Mouse (Mus musculus) kidney, embryonic 14.5 days (tissue): ENCODE measurements around the gene Gimap5. TPM values are rescaled to one million over a fixed set of nuclear protein-coding genes. Genes with fewer than 3 reads are reported as not detected.
A peak's percentile ranks its signal among the peaks of the same experiment; 100 is the strongest.

ENCODE experiments used
- ATAC-seq: fragments of 200-750 bp; cut with Nextera tagmentation; 2 replicates; pipeline ENCODE4 v1.8.0; 2017; ENCODE audit warnings: moderate number of reproducible peaks, mild to moderate bottlenecking, moderate TSS enrichment, moderate library complexity; ENCODE audit not compliant: low FRiP score, low TSS enrichment
- H3K27ac ChIP-seq: fragments of 300-500 bp; sonication (generic); 2 replicates; pipeline ENCODE4 v1.5.1; 2014; ENCODE audit warnings: low read depth, mild to moderate bottlenecking, low read length, moderate library complexity, mixed read lengths
- H3K27me3 ChIP-seq: fragments of 300-500 bp; sonication (generic); 2 replicates; pipeline ENCODE4 v1.6.1; 2014; ENCODE audit warnings: mild to moderate bottlenecking, low read length; ENCODE audit not compliant: control insufficient read depth, insufficient read depth
- H3K36me3 ChIP-seq: fragments of 300-500 bp; sonication (generic); 2 replicates; pipeline ENCODE4 v1.6.1; 2014; ENCODE audit warnings: low read length, mixed read lengths; ENCODE audit not compliant: control insufficient read depth, insufficient read depth
- H3K4me1 ChIP-seq: fragments of 300-500 bp; sonication (generic); 2 replicates; pipeline ENCODE4 v1.6.1; 2014; ENCODE audit warnings: low read length, mixed read lengths; ENCODE audit not compliant: control insufficient read depth, insufficient read depth
- H3K4me2 ChIP-seq: fragments of 300-500 bp; sonication (generic); replicated peaks from 2 replicates; pipeline ENCODE4 v1.6.1; 2014; ENCODE audit warnings: low read depth, mild to moderate bottlenecking, low read length
- H3K4me3 ChIP-seq: fragments of 300-500 bp; sonication (generic); 2 replicates; pipeline ENCODE4 v1.5.1; 2014; ENCODE audit warnings: mild to moderate bottlenecking, low read length
- H3K9ac ChIP-seq: fragments of 300-500 bp; sonication (generic); 2 replicates; pipeline ENCODE4 v1.6.1; 2014; ENCODE audit warnings: low read depth, mild to moderate bottlenecking, low read length, moderate library complexity
- H3K9me3 ChIP-seq: fragments of 300-500 bp; sonication (generic); 2 replicates; pipeline ENCODE4 v1.6.1; 2016; ENCODE audit warnings: low read length; ENCODE audit not compliant: control insufficient read depth
- WGBS: fragments of 180-500 bp; shearing (Covaris S2); extraction: QIAGEN DNeasy Blood & Tissue Kit; methylation state at CpG from one replicate; pipeline ENCODE4 v1.1.7; 2014; 5-methylcytosine and 5-hydroxymethylcytosine counted together
- polyA plus RNA-seq: library from polyadenylated mRNA; unstranded; fragments of >200 nt; fragmentation: Nextera tagmentation; extraction: Ambion mirVana; gene quantifications from 2 replicates; pipeline ENCODE4 v1.2.1, GENCODE M21; 2014

Gimap5 gene
- polyA plus RNA-seq, 1 experiment from 2014 or later, result 12.7 TPM

- peaks cover 14% of the 10 kb centered on the region for H3K27me3 ChIP-seq
- peak overlapping the region; percentile 38; the same call in 1 of the 2 replicates for H3K27ac ChIP-seq
- H3K4me2 ChIP-seq, result no peak overlapping the region
Measured at GRCm38 (mm10) chr6:48745490-48745889, 507 bp upstream of the Gimap5 start.

GRCm38 (mm10) chr6:48747091-48747966 is 1.3 kb downstream of the Gimap5 start:
- ATAC-seq, result no peak
- Histone ChIP-seq H3K4me3 (peak overlapping the region; percentile 10; the same call in 1 of the 2 replicates), H3K27me3 (peaks cover 10% of the 10 kb centered on the region)

More at GRCm38 (mm10) chr6:48745490-48745889, 507 bp upstream of the Gimap5 start:
- ATAC-seq, result no peak
- Histone ChIP-seq H3K9me3 (no peaks in the 10 kb centered on the region), H3K9ac (no peak overlapping the region), H3K4me1 (peaks cover 5% of the 10 kb centered on the region; the same call in 1 of the 2 replicates), H3K4me3 (no peak overlapping the region), H3K36me3 (no peaks in the 10 kb centered on the region)
- 70% methylated on average over 2 of the region's 2 CpGs for WGBS

GRCm38 (mm10) chr6:48763567-48764270 is 17.7 kb downstream of the Gimap5 start:
- Histone ChIP-seq H3K4me3 (no peak overlapping the region), H3K27me3 (no peaks in the 10 kb centered on the region), H3K9me3 (0 out of 2 replicates have a peak, but pooled peaks cover 3% of the 10 kb centered on the region), H3K9ac (no peak overlapping the region), H3K4me2 (no peak overlapping the region), H3K4me1 (no peaks in the 10 kb centered on the region), H3K27ac (no peak overlapping the region), H3K36me3 (no peaks in the 10 kb centered on the region)
- WGBS, result 72% methylated on average over 7 of the region's 7 CpGs
- no peak for ATAC-seq

More at GRCm38 (mm10) chr6:48747091-48747966, 1.3 kb downstream of the Gimap5 start:
- 43% methylated on average over 7 of the region's 7 CpGs for WGBS
- no peak overlapping the region; the same call in 1 of the 2 replicates for H3K9ac ChIP-seq
- peak overlapping the region; percentile 12; the same call in 1 of the 2 replicates for H3K4me2 ChIP-seq
- H3K4me1 ChIP-seq, result peaks cover 4% of the 10 kb centered on the region; the same call in 1 of the 2 replicates
- no peaks in the 10 kb centered on the region for H3K9me3 ChIP-seq
- H3K27ac ChIP-seq, result peak overlapping the region; percentile 42; the same call in 1 of the 2 replicates
- no peaks in the 10 kb centered on the region for H3K36me3 ChIP-seq

- H3K4me1 ChIP-seq, result no peaks in the 10 kb centered on the region
- H3K27me3 ChIP-seq, result no peaks in the 10 kb centered on the region
- H3K9me3 ChIP-seq, result 0 out of 2 replicates have a peak, but pooled peaks cover 3% of the 10 kb centered on the region
- H3K4me2 ChIP-seq, result no peak overlapping the region
- H3K36me3 ChIP-seq, result no peaks in the 10 kb centered on the region
- 88% methylated on average over 10 of the region's 10 CpGs for WGBS
- no peak overlapping the region for H3K27ac ChIP-seq
- no peak overlapping the region for H3K4me3 ChIP-seq
- H3K9ac ChIP-seq, result no peak overlapping the region
- ATAC-seq, result no peak
Measured at GRCm38 (mm10) chr6:48764496-48764895, 18.5 kb downstream of the Gimap5 start.

- Histone ChIP-seq H3K27me3 (no peaks in the 10 kb centered on the region), H3K36me3 (no peaks in the 10 kb centered on the region), H3K4me3 (no peak overlapping the region), H3K27ac (no peak overlapping the region), H3K4me1 (no peaks in the 10 kb centered on the region), H3K4me2 (no peak overlapping the region), H3K9ac (no peak overlapping the region), H3K9me3 (0 out of 2 replicates have a peak, but pooled peaks cover 3% of the 10 kb centered on the region)
- WGBS, result 78% methylated on average over 9 of the region's 9 CpGs
- no peak for ATAC-seq
Measured at GRCm38 (mm10) chr6:48768178-48768869, 22.3 kb downstream of the Gimap5 start.

GRCm38 (mm10) chr6:48768933-48769332 is 22.9 kb downstream of the Gimap5 start:
- Histone ChIP-seq H3K4me3 (no peak overlapping the region), H3K4me1 (no peaks in the 10 kb centered on the region), H3K4me2 (no peak overlapping the region), H3K27me3 (no peaks in the 10 kb centered on the region), H3K27ac (no peak overlapping the region), H3K9ac (no peak overlapping the region), H3K9me3 (0 out of 2 replicates have a peak, but pooled peaks cover 3% of the 10 kb centered on the region), H3K36me3 (no peaks in the 10 kb centered on the region)
- no peak for ATAC-seq
- WGBS, result 93% methylated on average over 3 of the region's 3 CpGs

GRCm38 (mm10) chr6:48770696-48771095 is 24.7 kb downstream of the Gimap5 start, which contains the start of gene Gimap3:
Gimap3 (minus strand) TSS chr6:48770851.
- H3K4me2 ChIP-seq, result no peak within 1 kb of the TSS
- ATAC-seq, result no peak
- H3K9me3 ChIP-seq, result no peaks in the 10 kb centered on the region
- no peak within 1 kb of the TSS for H3K9ac ChIP-seq
- WGBS, result 83% methylated on average over 3 of the region's 3 CpGs
- H3K36me3 ChIP-seq, result no peaks in the 10 kb centered on the region
- H3K4me1 ChIP-seq, result no peaks in the 10 kb centered on the region
- no peak within 1 kb of the TSS for H3K27ac ChIP-seq
- H3K27me3 ChIP-seq, result no peaks in the 10 kb centered on the region
- no peak within 1 kb of the TSS for H3K4me3 ChIP-seq

- Histone ChIP-seq H3K36me3 (no peaks in the 10 kb centered on the region), H3K27ac (no peak overlapping the region), H3K4me1 (no peaks in the 10 kb centered on the region), H3K27me3 (no peaks in the 10 kb centered on the region), H3K9me3 (no peaks in the 10 kb centered on the region), H3K9ac (no peak overlapping the region), H3K4me3 (no peak overlapping the region), H3K4me2 (no peak overlapping the region)
- ATAC-seq, result peak; percentile 72
- WGBS, result 10% methylated on average over 8 of the region's 8 CpGs
Measured at GRCm38 (mm10) chr6:48772030-48772429, 26.0 kb downstream of the Gimap5 start.
